20 mouse cellular contexts compared by ENCODE assay signal in genomic region chr7:29512729-29513128, GRCm38 (mm10). TPM values are rescaled to one million over a fixed set of nuclear protein-coding genes. Genes with fewer than 3 reads are reported as not detected.
DNase-seq lines count a peak whose midpoint lies in the region; ATAC-seq and TF ChIP-seq lines count a peak whose summit lies in the region.
"Had no signal": no experiment of that assay in that cellular context is flagged by ENCODE, and none has a peak within 500 bp of the region (broad histone marks: within the 10 kb centered on the region; RNA-seq: fewer than 3 reads in every experiment).

No protein-coding gene starts in this region.

- 47% methylated on average over 4 of the region's 4 CpGs for WGBS in kidney, adult 2 months
- 32% methylated on average over 4 of the region's 4 CpGs for whole genome bisulfite sequencing in lung, postnatal 0 days
- 42% methylated on average over 4 of the region's 4 CpGs for WGBS in lung, adult 2 months
- 42% methylated on average over 4 of the region's 4 CpGs for WGBS in intestine, embryonic 16.5 days

- peak; percentile 20 for ATAC-seq in lung, postnatal 0 days
- peak; percentile 14; the same call in 1 of the 2 replicates for ATAC-seq in intestine, embryonic 16.5 days
- no peak for ATAC-seq in megakaryocyte-erythroid progenitor cell, adult 5-6 weeks (replicated peaks; ENCODE audit: low FRiP score, low TSS enrichment, poor library complexity, severe bottlenecking)
- ATAC-seq: forebrain, embryonic 14.5 days; liver, embryonic 12.5 days; midbrain, embryonic 15.5 days had no signal

- no peak for TF ChIP-seq CTCF in kidney, adult 2 months (conservative IDR thresholded peaks at IDR 0.05; ENCODE audit: insufficient read depth, insufficient read length, low read depth, low read length)
- TF ChIP-seq CTCF in lung, postnatal 0 days (IDR thresholded peaks at IDR 0.05) = no peak
- TF ChIP-seq CTCF in lung, adult 2 months (IDR thresholded peaks at IDR 0.05; ENCODE audit: insufficient read depth, low read length) = no peak

- no peak overlapping the region for H3K9ac ChIP-seq in lung, postnatal 0 days (replicated peaks; ENCODE audit: low read depth)
- H3K9ac ChIP-seq in intestine, embryonic 16.5 days (ENCODE audit: low read depth, low read length) = no peak overlapping the region
- H3K9ac ChIP-seq: hindbrain, embryonic 14.5 days; liver, embryonic 12.5 days; midbrain, embryonic 15.5 days had no signal

- DNase-seq in kidney, adult 2 months = peak; percentile 19
- no peak for DNase-seq in kidney, postnatal 14 days
- DNase-seq in lung, postnatal 0 days (ENCODE audit: low spot score) = peak; percentile 72
- no peak for DNase-seq in lung, adult 2 months
- DNase-seq in frontal cortex, postnatal 25 days (ENCODE audit: low spot score in 2 of 2) = no peak
- DNase-seq: adrenal gland, postnatal 25 days; cerebellum, adult 8-10 months; heart, postnatal 14 days; kidney, adult 9 months; layer of hippocampus, adult 9-11 months; retina, postnatal 1 day; thymus, postnatal 14 days had no signal

- 0 out of 2 replicates have a peak overlapping the region, but pooled peaks have one; percentile 8 for H3K27ac ChIP-seq in kidney, adult 2 months (ENCODE audit: insufficient read depth, low read depth, low read length)
- H3K27ac ChIP-seq in lung, postnatal 0 days (ENCODE audit: low read length) = peak overlapping the region; percentile 26
- H3K27ac ChIP-seq in intestine, embryonic 16.5 days (ENCODE audit: low read length) = peak overlapping the region; percentile 81
- H3K27ac ChIP-seq: heart, embryonic 10.5 days; hindbrain, embryonic 14.5 days; liver, embryonic 12.5 days; midbrain, embryonic 15.5 days had no signal

- 0 out of 2 replicates have a peak, but pooled peaks have one; percentile 42 for TF ChIP-seq EP300 in lung, postnatal 0 days (IDR thresholded peaks at IDR 0.05)

- H3K4me1 ChIP-seq in kidney, adult 2 months (ENCODE audit: control insufficient read depth, insufficient read depth, low read length) = peaks cover 19% of the 10 kb centered on the region
- H3K4me1 ChIP-seq in lung, postnatal 0 days (ENCODE audit: insufficient read depth, low read depth, low read length) = peaks cover 43% of the 10 kb centered on the region
- H3K4me1 ChIP-seq in lung, adult 2 months (ENCODE audit: control insufficient read depth, insufficient read depth, low read length) = peaks cover 26% of the 10 kb centered on the region
- peaks cover 75% of the 10 kb centered on the region for H3K4me1 ChIP-seq in intestine, embryonic 16.5 days (ENCODE audit: control insufficient read depth, insufficient read depth, low read length)

- TF ChIP-seq POLR2A in kidney, adult 2 months (IDR thresholded peaks at IDR 0.05; ENCODE audit: low read depth, low read length) = no peak
- TF ChIP-seq POLR2A in lung, adult 2 months (IDR thresholded peaks at IDR 0.05; ENCODE audit: borderline replicate concordance, extremely low read depth, low read depth, low read length) = no peak

- no peak overlapping the region for H3K4me2 ChIP-seq in lung, postnatal 0 days (replicated peaks; ENCODE audit: low read depth, low read length)
- peak overlapping the region; percentile 27 for H3K4me2 ChIP-seq in intestine, embryonic 16.5 days (ENCODE audit: low read depth, low read length)
- H3K4me2 ChIP-seq: hindbrain, embryonic 14.5 days; midbrain, embryonic 15.5 days had no signal

- no peaks in the 10 kb centered on the region for H3K9me3 ChIP-seq in lung, postnatal 0 days (ENCODE audit: low read length)
- H3K9me3 ChIP-seq in intestine, embryonic 16.5 days (ENCODE audit: control insufficient read depth, low read length) = no peaks in the 10 kb centered on the region
- H3K9me3 ChIP-seq: heart, embryonic 10.5 days; liver, embryonic 12.5 days; midbrain, embryonic 15.5 days had no signal

- H3K4me3 ChIP-seq in kidney, adult 2 months (ENCODE audit: insufficient read depth, low read depth, low read length) = no peak overlapping the region
- H3K4me3 ChIP-seq in lung, postnatal 0 days (ENCODE audit: low read depth, low read length) = no peak overlapping the region
- no peak overlapping the region for H3K4me3 ChIP-seq in lung, adult 2 months (replicated peaks; ENCODE audit: extremely low read depth, low read depth, low read length)
- 0 out of 2 replicates have a peak overlapping the region, but pooled peaks have one; percentile 1 for H3K4me3 ChIP-seq in intestine, embryonic 16.5 days (ENCODE audit: low read length)
- H3K4me3 ChIP-seq: erythroblast, embryonic 14.5 days; heart, embryonic 10.5 days; liver, embryonic 12.5 days; midbrain, embryonic 15.5 days had no signal

- H3K27me3 ChIP-seq in kidney, adult 2 months (replicated peaks; ENCODE audit: control insufficient read depth, insufficient read depth, low read length) = no peaks in the 10 kb centered on the region
- H3K27me3 ChIP-seq in lung, postnatal 0 days (replicated peaks; ENCODE audit: insufficient read depth, low read length) = no peaks in the 10 kb centered on the region
- H3K27me3 ChIP-seq in intestine, embryonic 16.5 days (replicated peaks; ENCODE audit: control insufficient read depth, insufficient read depth, low read length) = no peaks in the 10 kb centered on the region
- H3K27me3 ChIP-seq: liver, embryonic 12.5 days; midbrain, embryonic 15.5 days had no signal

- H3K36me3 ChIP-seq in kidney, adult 2 months (ENCODE audit: control insufficient read depth, insufficient read depth, low read length) = no peaks in the 10 kb centered on the region
- H3K36me3 ChIP-seq in lung, postnatal 0 days (ENCODE audit: insufficient read depth, low read length) = no peaks in the 10 kb centered on the region
- H3K36me3 ChIP-seq in intestine, embryonic 16.5 days (ENCODE audit: control insufficient read depth, insufficient read depth, low read length) = no peaks in the 10 kb centered on the region
- H3K36me3 ChIP-seq: heart, embryonic 10.5 days; liver, embryonic 12.5 days; midbrain, embryonic 15.5 days had no signal

RNA-seq across cellular contexts. Expression of gene Sipa1l3, which starts 5.7 kb away (rescaled TPM):
- 44.6 and 51.0 TPM in 2 replicates for polyA plus RNA-seq in kidney, adult 2 months (2012; rRNA removed)
- polyA plus RNA-seq in lung, postnatal 0 days (2015; fragmentation: Nextera tagmentation; extraction: Ambion mirVana) = 17.7 and 18.5 TPM in 2 replicates
- 125 and 132 TPM in 2 replicates for polyA plus RNA-seq in lung, adult 2 months (2012; rRNA removed)
- 22.9 and 24.1 TPM in 2 replicates for polyA plus RNA-seq in intestine, embryonic 16.5 days (2015; fragmentation: Nextera tagmentation; extraction: Ambion mirVana)
- 48.5 and 56.1 TPM in 2 replicates for total RNA-seq in megakaryocyte-erythroid progenitor cell, adult 5-6 weeks (2014; fragmentation: Nextera tagmentation)
- 6.2 and 7.0 TPM in 2 replicates for total RNA-seq in megakaryocyte-erythroid progenitor cell, adult 5-6 weeks (2017)

Comparison
In these comparisons a context has a peak if more than half of its experiments do, and no peak if none do; other contexts are left out.
1. DNase-seq: peak in kidney, adult 2 months (single experiment) and lung, postnatal 0 days (single experiment); none in kidney, postnatal 14 days (single experiment), lung, adult 2 months (single experiment) and frontal cortex, postnatal 25 days (0 of 2).
2. H3K27ac ChIP-seq: peak in every context shown above with its lines; median percentile 81 in intestine, embryonic 16.5 days; 26 in lung, postnatal 0 days; 8 in kidney, adult 2 months.